Mouse (Mus musculus) spleen, adult 2 months (tissue): ENCODE results near the gene Gng12. TPM values are rescaled to one million over a fixed set of nuclear protein-coding genes. Genes with fewer than 3 reads are reported as not detected.

ENCODE experiments used
- DNase-seq, 2 experiments: peaks; one replicate each; pipeline versions ENCODE4 v3.0.0 to v3.0.0-alpha.2; 2012 to 2021; ENCODE audit warnings: low spot score in 2 of 2, low read depth in 1 of 2
- H3K27ac ChIP-seq: fragments of 200-500 bp; 2 replicates; pipeline ENCODE4 v1.5.1; 2012; ENCODE audit warnings: low read length, inconsistent platforms; ENCODE audit not compliant: insufficient read depth
- H3K27me3 ChIP-seq: fragments of 200-500 bp; 2 replicates; pipeline ENCODE4 v1.6.1; 2012; ENCODE audit warnings: mild to moderate bottlenecking, moderate library complexity, low read length, inconsistent platforms; ENCODE audit not compliant: control insufficient read depth, insufficient read depth
- H3K36me3 ChIP-seq: fragments of 200-500 bp; 2 replicates; pipeline ENCODE4 v1.6.1; 2012; ENCODE audit warnings: mild to moderate bottlenecking, low read length, inconsistent platforms; ENCODE audit not compliant: control insufficient read depth, insufficient read depth
- H3K4me1 ChIP-seq: fragments of 200-500 bp; 2 replicates; pipeline ENCODE4 v1.6.1; 2011; ENCODE audit warnings: inconsistent platforms; ENCODE audit not compliant: control insufficient read depth, insufficient read depth, insufficient read length
- H3K4me3 ChIP-seq: fragments of 200-500 bp; 2 replicates; pipeline ENCODE4 v1.5.1; 2011; ENCODE audit warnings: mild to moderate bottlenecking, inconsistent platforms; ENCODE audit not compliant: insufficient read depth, insufficient read length; ENCODE audit errors: extremely low read depth
- CTCF ChIP-seq: fragments of 200-500 bp; IDR thresholded peaks from 2 replicates; pipeline ENCODE4 v1.5.1; 2011; ENCODE audit warnings: mild to moderate bottlenecking, inconsistent platforms; ENCODE audit not compliant: insufficient read depth, insufficient read length, insufficient replicate concordance; ENCODE audit errors: extremely low read depth
- POLR2A ChIP-seq: fragments of 200-500 bp; IDR thresholded peaks from 2 replicates; pipeline ENCODE4 v1.6.1; 2011; ENCODE audit warnings: low read depth, low read length, inconsistent platforms
- WGBS: fragments of 180-500 bp; shearing (Covaris S2); methylation state at CpG from one replicate; pipeline ENCODE4 v1.1.7; 2018; 5-methylcytosine and 5-hydroxymethylcytosine counted together
- polyA plus RNA-seq: library from polyadenylated mRNA; depleted of rRNA; stranded (reverse); fragments of >200 nt; gene quantifications from 2 replicates; pipeline ENCODE4 v1.2.3, GENCODE M21; 2012

The Gng12 gene
- polyA plus RNA-seq, 1 experiment, result 6.9 TPM

- no peak overlapping the region for H3K27ac ChIP-seq
- H3K4me1 ChIP-seq, result no peaks in the 10 kb centered on the region
- TF ChIP-seq POLR2A, result no peak
- TF ChIP-seq CTCF, result no peak
- H3K4me3 ChIP-seq, result no peak overlapping the region
- no peak for DNase-seq
- H3K27me3 ChIP-seq, result no peaks in the 10 kb centered on the region
- 91% methylated on average over 5 of the region's 5 CpGs for WGBS
- peaks cover 3% of the 10 kb centered on the region; the same call in 1 of the 2 replicates for H3K36me3 ChIP-seq
Observed at GRCm38 (mm10) chr6:67021308-67021707, 125.1 kb downstream of the Gng12 start.

DNA sequence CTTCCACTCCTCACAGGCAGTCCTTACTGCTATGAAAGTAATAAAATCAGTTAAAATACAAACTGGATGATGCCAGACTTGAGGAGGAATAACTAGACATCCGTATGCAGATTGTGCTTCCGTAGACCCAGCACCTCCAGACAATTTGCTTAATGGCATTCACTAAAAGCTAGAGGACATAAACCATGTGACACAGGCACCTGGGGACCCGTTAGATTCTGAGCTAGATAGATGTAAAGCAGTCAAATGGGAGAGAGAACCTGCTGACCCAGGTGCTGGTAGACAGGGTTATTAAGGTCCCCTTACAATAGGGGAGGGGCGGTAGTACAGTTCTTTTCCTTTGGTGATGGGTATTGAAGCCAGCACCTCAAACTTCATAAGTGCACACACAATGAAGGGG, 127.5 kb downstream of the Gng12 start:
- 88% methylated on average over 4 of the region's 4 CpGs for WGBS
- no peaks in the 10 kb centered on the region for H3K27me3 ChIP-seq
- no peak for TF ChIP-seq POLR2A
- no peak for TF ChIP-seq CTCF
- no peaks in the 10 kb centered on the region for H3K4me1 ChIP-seq
- H3K27ac ChIP-seq, result no peak overlapping the region
- no peak overlapping the region for H3K4me3 ChIP-seq
- H3K36me3 ChIP-seq, result no peaks in the 10 kb centered on the region
- no peak for DNase-seq

- Histone ChIP-seq H3K4me1 (no peaks in the 10 kb centered on the region), H3K36me3 (no peaks in the 10 kb centered on the region), H3K27ac (no peak overlapping the region), H3K4me3 (no peak overlapping the region), H3K27me3 (no peaks in the 10 kb centered on the region)
- DNase-seq, result no peak
- WGBS, result 89% methylated on average over 3 of the region's 3 CpGs
- TF ChIP-seq CTCF (no peak), POLR2A (no peak)
Observed at GRCm38 (mm10) chr6:67026661-67027060, 130.5 kb downstream of the Gng12 start.

GRCm38 (mm10) chr6:67027438-67028142, 131.4 kb downstream of the Gng12 start:
- TF ChIP-seq CTCF, result no peak
- no peak for TF ChIP-seq POLR2A
- Histone ChIP-seq H3K4me1 (no peaks in the 10 kb centered on the region), H3K27me3 (no peaks in the 10 kb centered on the region), H3K4me3 (no peak overlapping the region), H3K36me3 (no peaks in the 10 kb centered on the region), H3K27ac (no peak overlapping the region)
- DNase-seq, result no peak
- WGBS, result 85% methylated on average over 9 of the region's 9 CpGs

- no peak for DNase-seq
- H3K36me3 ChIP-seq, result peaks cover 2% of the 10 kb centered on the region; the same call in 1 of the 2 replicates
- 84% methylated on average over 5 of the region's 5 CpGs for WGBS
- no peaks in the 10 kb centered on the region for H3K27me3 ChIP-seq
- H3K27ac ChIP-seq, result no peak overlapping the region
- no peak overlapping the region for H3K4me3 ChIP-seq
- H3K4me1 ChIP-seq, result no peaks in the 10 kb centered on the region
- TF ChIP-seq CTCF (no peak), POLR2A (no peak)
Observed at GRCm38 (mm10) chr6:67029312-67029950, 133.2 kb downstream of the Gng12 start.

DNA sequence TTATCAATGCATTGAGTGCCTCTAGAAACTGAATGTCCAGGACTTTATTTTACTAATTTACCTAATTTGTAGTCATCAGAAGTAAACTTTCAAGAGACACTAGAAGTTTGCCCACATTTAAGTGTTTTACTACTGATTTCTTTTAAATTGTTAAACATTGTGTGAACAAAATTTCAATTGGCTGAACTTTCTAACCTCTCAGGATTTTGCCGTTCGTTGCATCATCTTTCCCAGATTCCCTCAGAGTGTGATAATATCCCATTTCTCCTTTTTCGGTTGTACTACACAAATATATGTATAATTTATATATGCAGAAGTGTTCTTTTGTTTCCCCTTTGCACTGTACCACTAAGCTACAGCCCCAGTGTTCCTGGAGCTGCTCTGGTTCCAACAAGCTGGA, 133.8 kb downstream of the Gng12 start:
- Histone ChIP-seq H3K27ac (no peak overlapping the region), H3K36me3 (peaks cover 2% of the 10 kb centered on the region; the same call in 1 of the 2 replicates), H3K4me3 (no peak overlapping the region), H3K27me3 (no peaks in the 10 kb centered on the region), H3K4me1 (no peaks in the 10 kb centered on the region)
- WGBS, result 80% methylated on average over 3 of the region's 3 CpGs
- no peak for DNase-seq
- no peak for TF ChIP-seq CTCF
- no peak for TF ChIP-seq POLR2A

DNA sequence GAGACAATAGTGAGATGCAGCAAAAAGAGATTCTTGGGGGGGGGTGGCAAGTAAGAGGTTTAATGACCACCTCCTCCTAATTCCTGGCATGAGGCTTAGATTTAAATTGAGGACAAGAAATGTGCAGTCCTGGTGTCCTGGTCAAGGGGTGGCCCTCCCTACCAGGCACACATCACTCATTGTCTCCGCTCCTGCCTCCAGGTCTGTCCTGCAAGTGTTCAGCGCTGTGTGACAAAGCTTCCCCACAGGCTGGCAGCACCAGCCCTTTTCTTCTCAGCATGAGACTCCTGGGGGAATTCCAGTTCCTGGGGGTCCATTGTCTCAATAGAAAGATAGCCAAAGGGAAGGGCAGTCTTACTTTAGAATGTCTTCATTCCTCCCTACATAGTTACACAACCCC, 134.2 kb downstream of the Gng12 start:
- no peak overlapping the region for H3K4me3 ChIP-seq
- 0 out of 2 replicates have a peak, but pooled peaks cover 2% of the 10 kb centered on the region for H3K4me1 ChIP-seq
- no peaks in the 10 kb centered on the region for H3K27me3 ChIP-seq
- no peak overlapping the region for H3K27ac ChIP-seq
- no peak for DNase-seq
- WGBS, result 98% methylated on average over 2 of the region's 2 CpGs
- TF ChIP-seq POLR2A (no peak), CTCF (no peak)
- peaks cover 4% of the 10 kb centered on the region; the same call in 1 of the 2 replicates for H3K36me3 ChIP-seq
